Mouse (Mus musculus): ENCODE data around the gene Hat1.
A peak's percentile ranks its signal among the peaks of the same experiment; 100 is the strongest.
"Not testable (repeated sequence)": the region's sequence is repeated elsewhere in the genome, so short reads cannot be mapped to it uniquely, and the experiment has no call there.

Hat1 gene

GRCm38 (mm10) chr2:71388951-71389763, at the start of gene Hat1:
Hat1 (plus strand) TSS chr2:71388958.
- peak; percentile 97 for DNase-seq

- no peak for DNase-seq
These were observed 48.6 kb upstream of the Hat1 start for GRCm38 (mm10) chr2:71340126-71340525.

- DNase-seq = peak; percentile 25
These were observed 44.7 kb upstream of the Hat1 start for GRCm38 (mm10) chr2:71343884-71344640.

GRCm38 (mm10) chr2:71347160-71347559, 41.6 kb upstream of the Hat1 start:
- no peak for DNase-seq

GRCm38 (mm10) chr2:71347732-71348490, 40.8 kb upstream of the Hat1 start:
- DNase-seq = no peak

- DNase-seq = no peak
These were observed 39.2 kb upstream of the Hat1 start for GRCm38 (mm10) chr2:71349511-71349910.

- DNase-seq = no peak
These were observed 38.6 kb upstream of the Hat1 start for GRCm38 (mm10) chr2:71350181-71350580.

GRCm38 (mm10) chr2:71350904-71351726, 37.6 kb upstream of the Hat1 start:
- no peak for DNase-seq

GRCm38 (mm10) chr2:71351727-71351987, 37.1 kb upstream of the Hat1 start:
- no peak for DNase-seq

GRCm38 (mm10) chr2:71353306-71354054, 35.3 kb upstream of the Hat1 start:
- no peak for DNase-seq

GRCm38 (mm10) chr2:71354055-71354425, 34.7 kb upstream of the Hat1 start:
- DNase-seq = no peak

GRCm38 (mm10) chr2:71358347-71358746, 30.4 kb upstream of the Hat1 start:
- DNase-seq = no peak

- no peak for DNase-seq
These were observed 28.6 kb upstream of the Hat1 start for GRCm38 (mm10) chr2:71360192-71360591.

- DNase-seq = no peak
These were observed 22.1 kb upstream of the Hat1 start for GRCm38 (mm10) chr2:71366618-71367124.

GRCm38 (mm10) chr2:71367125-71367880, 21.5 kb upstream of the Hat1 start, which contains the start of gene Slc25a12:
Slc25a12 (minus strand) TSS chr2:71367749.
- peak; percentile 79 for DNase-seq

GRCm38 (mm10) chr2:71368086-71368485, 20.7 kb upstream of the Hat1 start:
- no peak for DNase-seq

- peak; percentile 76 for DNase-seq
These were observed 17.0 kb upstream of the Hat1 start for GRCm38 (mm10) chr2:71371790-71372189.

GRCm38 (mm10) chr2:71372261-71372660, 16.5 kb upstream of the Hat1 start:
- DNase-seq = not testable (repeated sequence)

- no peak for DNase-seq
These were observed 14.2 kb upstream of the Hat1 start for GRCm38 (mm10) chr2:71374275-71375155.

GRCm38 (mm10) chr2:71376433-71376906, 12.3 kb upstream of the Hat1 start:
- no peak for DNase-seq
